Mouse (Mus musculus) ES-Bruce4 (cell line): ENCODE data around the gene Psmd9.
"Not testable (repeated sequence)": the region's sequence is repeated elsewhere in the genome, so short reads cannot be mapped to it uniquely, and the experiment has no call there.

ENCODE experiments used
- CTCF ChIP-seq: IDR thresholded peaks from one replicate; pipeline ENCODE4 v1.8.1; 2011; ENCODE audit warnings: low read depth, low read length
- EP300 ChIP-seq: IDR thresholded peaks from 2 replicates; pipeline ENCODE4 v1.6.1; 2011; ENCODE audit warnings: low read depth, low read length; ENCODE audit not compliant: insufficient read depth
- POLR2A ChIP-seq: IDR thresholded peaks from one replicate; pipeline ENCODE4 v1.8.1; 2011; ENCODE audit warnings: low read length; ENCODE audit not compliant: insufficient read depth

DNA sequence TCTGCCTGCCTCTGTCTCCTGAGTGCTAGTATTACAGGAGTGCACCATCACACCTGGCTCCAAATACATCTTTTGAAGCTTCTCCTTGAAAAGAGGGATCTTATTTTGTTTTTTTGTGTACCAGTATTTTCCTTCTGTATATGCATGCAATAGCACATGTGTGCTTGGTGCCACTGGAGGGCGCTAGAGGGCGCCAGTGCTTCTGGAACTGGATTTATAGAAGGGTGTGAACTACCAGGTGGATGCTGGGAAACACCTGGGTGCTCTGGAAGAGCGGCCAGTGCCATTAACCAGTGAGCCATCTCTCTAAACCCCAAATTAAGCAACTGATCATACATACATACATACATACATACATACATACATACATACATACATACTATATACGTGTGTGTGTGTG lies 33.6 kb downstream of the Psmd9 start:
- TF ChIP-seq CTCF = peak; percentile 15
- TF ChIP-seq POLR2A, EP300: not testable (repeated sequence)
